Mouse (Mus musculus): ENCODE measurements around the gene Ddb2. TPM values are rescaled to one million over a fixed set of nuclear protein-coding genes. Genes with fewer than 3 reads are reported as not detected.

Gene Ddb2
- polyA plus RNA-seq (2015; fragmentation: Nextera tagmentation; extraction: Ambion mirVana) = 20.0 and 22.1 TPM in 2 replicates

DNA sequence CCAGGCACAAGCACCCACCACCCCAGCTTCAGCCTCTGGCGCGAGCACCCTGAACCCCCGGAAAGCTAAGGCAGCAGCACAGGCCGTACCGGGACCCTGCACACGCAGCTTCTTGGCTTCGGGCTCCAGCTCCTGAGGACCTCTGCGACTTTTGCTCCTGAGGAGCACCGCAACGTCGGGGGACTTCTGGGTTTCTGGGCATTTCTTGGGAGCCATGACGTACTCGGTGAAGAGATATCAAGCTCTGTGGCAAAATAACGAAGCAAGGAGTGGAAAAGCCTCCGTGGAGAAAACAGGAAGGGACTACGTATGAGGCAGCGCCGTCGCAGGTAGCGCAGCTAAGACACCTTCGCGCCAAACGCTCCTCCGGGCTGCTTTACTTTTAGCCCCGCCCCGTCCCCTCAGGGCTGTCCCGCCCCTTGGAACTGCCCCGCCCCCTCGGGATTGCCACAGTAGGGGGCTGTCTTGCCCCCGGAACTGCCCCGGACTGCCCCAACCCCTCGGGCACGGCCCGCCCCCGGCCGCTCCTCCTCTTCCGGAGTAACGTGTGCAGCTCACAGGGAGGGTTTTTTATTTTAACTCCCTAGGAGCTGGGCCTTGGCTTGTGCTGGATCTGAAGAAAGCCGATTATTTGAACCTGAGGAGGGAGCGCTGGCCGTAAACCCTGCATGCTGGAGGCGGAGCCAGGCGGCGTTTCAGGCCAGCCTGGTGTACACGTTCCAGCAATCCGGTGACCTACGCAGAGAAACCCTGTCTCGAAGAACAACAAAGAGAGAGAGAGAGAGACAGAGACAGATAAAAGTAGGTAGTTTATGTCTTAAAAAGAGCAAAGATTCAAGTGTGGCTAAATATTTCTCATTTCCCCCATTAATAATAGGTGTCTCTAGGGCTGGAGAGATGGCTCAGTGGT is at the start of gene Ddb2:
TSS of gene Ddb2 (minus strand) at position 382 of the 910 bp plus-strand sequence.
- H3K27me3 ChIP-seq = no peaks in the 10 kb centered on the region
- H3K4me3 ChIP-seq = peak within 1 kb of the TSS; percentile 63
- peaks cover 12% of the 10 kb centered on the region for H3K36me3 ChIP-seq
- WGBS = under 1% methylated on average over 48 of the region's 48 CpGs
- no peaks in the 10 kb centered on the region for H3K9me3 ChIP-seq
- peak within 1 kb of the TSS; percentile 90 for H3K27ac ChIP-seq
- peaks cover 9% of the 10 kb centered on the region; the same call in 1 of the 2 replicates for H3K4me1 ChIP-seq
- H3K9ac ChIP-seq = peak within 1 kb of the TSS; percentile 64
- H3K4me2 ChIP-seq = peak within 1 kb of the TSS; percentile 72
- peak; percentile 99 for ATAC-seq (ENCODE audit: insufficient number of reproducible peaks, low FRiP score, low TSS enrichment, low read depth)

- Histone ChIP-seq H3K27ac (no peak overlapping the region), H3K4me1 (peaks cover 37% of the 10 kb centered on the region), H3K36me3 (no peaks in the 10 kb centered on the region; the same call in 1 of the 2 replicates), H3K4me3 (no peak overlapping the region), H3K9me3 (no peaks in the 10 kb centered on the region), H3K27me3 (no peaks in the 10 kb centered on the region), H3K9ac (no peak overlapping the region), H3K4me2 (no peak overlapping the region)
- no peak for ATAC-seq (ENCODE audit: insufficient number of reproducible peaks, low FRiP score, low TSS enrichment, low read depth)
- WGBS = 11% methylated on average over 7 of the region's 7 CpGs
Observed at GRCm38 (mm10) chr2:91285885-91286505, 49.2 kb upstream of the Ddb2 start.

- peaks cover 35% of the 10 kb centered on the region for H3K4me1 ChIP-seq
- peak overlapping the region; percentile 10; the same call in 1 of the 2 replicates for H3K9ac ChIP-seq
- no peak overlapping the region for H3K4me3 ChIP-seq
- H3K9me3 ChIP-seq = no peaks in the 10 kb centered on the region
- no peak for ATAC-seq (ENCODE audit: insufficient number of reproducible peaks, low FRiP score, low TSS enrichment, low read depth)
- no peaks in the 10 kb centered on the region for H3K27me3 ChIP-seq
- H3K36me3 ChIP-seq = no peaks in the 10 kb centered on the region; the same call in 1 of the 2 replicates
- H3K27ac ChIP-seq = peak overlapping the region; percentile 86
- 0 out of 2 replicates have a peak overlapping the region, but pooled peaks have one; percentile 12 for H3K4me2 ChIP-seq
- 41% methylated on average over 13 of the region's 13 CpGs for WGBS
Observed at GRCm38 (mm10) chr2:91284375-91285199, 47.8 kb upstream of the Ddb2 start.

DNA sequence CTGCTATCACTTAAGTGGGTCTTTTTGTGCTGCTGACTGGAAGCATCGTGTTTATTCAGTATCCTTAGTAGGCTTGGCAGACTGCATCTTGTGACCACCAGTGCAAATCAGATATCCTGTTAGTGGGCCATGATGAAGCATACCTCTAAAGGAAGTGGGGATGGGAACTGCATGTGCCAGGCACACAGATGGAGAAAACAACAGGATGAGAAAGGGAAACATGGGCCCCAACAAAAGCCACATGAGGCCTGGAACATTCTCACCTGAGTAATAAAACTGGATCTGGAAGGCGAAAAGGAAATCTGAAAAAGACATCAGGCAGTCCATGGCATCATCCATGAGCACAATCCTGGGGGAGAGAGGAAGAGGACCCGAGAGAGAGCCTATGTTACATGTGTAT is 47.2 kb upstream of the Ddb2 start:
- H3K27ac ChIP-seq = peak overlapping the region; percentile 86
- peaks cover 35% of the 10 kb centered on the region for H3K4me1 ChIP-seq
- H3K36me3 ChIP-seq = no peaks in the 10 kb centered on the region; the same call in 1 of the 2 replicates
- 58% methylated on average over 3 of the region's 3 CpGs for WGBS
- no peak overlapping the region for H3K4me2 ChIP-seq
- peak overlapping the region; percentile 10; the same call in 1 of the 2 replicates for H3K9ac ChIP-seq
- no peaks in the 10 kb centered on the region for H3K9me3 ChIP-seq
- no peaks in the 10 kb centered on the region for H3K27me3 ChIP-seq
- no peak overlapping the region for H3K4me3 ChIP-seq
- no peak for ATAC-seq (ENCODE audit: insufficient number of reproducible peaks, low FRiP score, low TSS enrichment, low read depth)

DNA sequence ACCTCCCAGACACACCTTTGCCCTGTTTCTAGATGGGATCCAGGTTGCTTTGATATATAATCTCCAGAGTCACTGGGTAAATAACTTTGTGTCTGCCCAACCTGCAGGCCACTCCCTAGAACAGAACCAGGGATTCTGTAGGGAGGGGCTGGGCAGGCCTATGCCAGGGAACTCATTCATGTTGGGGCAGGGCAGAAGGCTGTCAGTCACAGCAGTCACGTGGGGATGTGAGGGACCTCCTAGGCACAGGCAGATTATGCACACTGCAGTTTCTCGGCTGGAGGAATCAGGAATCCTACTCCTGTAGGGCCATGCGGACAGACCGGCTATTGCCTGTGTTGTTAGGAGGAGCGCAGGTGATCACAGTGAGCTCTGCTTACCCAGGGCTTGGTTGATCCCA is 44.6 kb upstream of the Ddb2 start:
- H3K9me3 ChIP-seq = no peaks in the 10 kb centered on the region
- peaks cover 15% of the 10 kb centered on the region for H3K36me3 ChIP-seq
- no peak overlapping the region for H3K9ac ChIP-seq
- H3K4me3 ChIP-seq = no peak overlapping the region
- 55% methylated on average over 5 of the region's 5 CpGs for WGBS
- peak; percentile 46; the same call in 1 of the 2 replicates for ATAC-seq (ENCODE audit: insufficient number of reproducible peaks, low FRiP score, low TSS enrichment, low read depth)
- no peak overlapping the region for H3K4me2 ChIP-seq
- no peak overlapping the region for H3K27ac ChIP-seq
- peaks cover 35% of the 10 kb centered on the region for H3K4me1 ChIP-seq
- no peaks in the 10 kb centered on the region for H3K27me3 ChIP-seq

DNA sequence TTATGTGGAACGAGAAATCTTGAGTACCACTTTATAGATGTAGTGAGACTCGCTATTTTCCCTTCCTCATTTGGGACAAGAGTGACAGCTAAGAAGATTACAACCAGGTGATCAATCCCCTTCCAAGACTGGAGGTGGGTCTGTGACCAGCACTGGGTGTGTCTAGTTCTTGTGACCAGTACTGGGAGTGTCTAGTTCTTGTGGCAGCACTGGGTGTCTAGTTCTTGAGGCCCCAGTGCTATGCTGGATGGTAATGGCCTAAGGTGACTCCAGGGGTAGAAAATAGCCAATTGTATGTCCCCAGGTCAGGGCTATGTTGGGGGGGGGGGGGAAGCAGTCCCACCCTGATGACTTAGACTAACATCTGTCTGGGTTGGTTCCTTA is 42.6 kb upstream of the Ddb2 start:
- H3K27ac ChIP-seq = no peak overlapping the region
- no peaks in the 10 kb centered on the region for H3K9me3 ChIP-seq
- no peak for ATAC-seq (ENCODE audit: insufficient number of reproducible peaks, low FRiP score, low TSS enrichment, low read depth)
- H3K27me3 ChIP-seq = no peaks in the 10 kb centered on the region
- H3K9ac ChIP-seq = no peak overlapping the region
- H3K4me1 ChIP-seq = peaks cover 26% of the 10 kb centered on the region
- peaks cover 35% of the 10 kb centered on the region for H3K36me3 ChIP-seq
- no peak overlapping the region for H3K4me2 ChIP-seq
- 54% methylated on average over 2 of the region's 2 CpGs for WGBS
- H3K4me3 ChIP-seq = no peak overlapping the region

DNA sequence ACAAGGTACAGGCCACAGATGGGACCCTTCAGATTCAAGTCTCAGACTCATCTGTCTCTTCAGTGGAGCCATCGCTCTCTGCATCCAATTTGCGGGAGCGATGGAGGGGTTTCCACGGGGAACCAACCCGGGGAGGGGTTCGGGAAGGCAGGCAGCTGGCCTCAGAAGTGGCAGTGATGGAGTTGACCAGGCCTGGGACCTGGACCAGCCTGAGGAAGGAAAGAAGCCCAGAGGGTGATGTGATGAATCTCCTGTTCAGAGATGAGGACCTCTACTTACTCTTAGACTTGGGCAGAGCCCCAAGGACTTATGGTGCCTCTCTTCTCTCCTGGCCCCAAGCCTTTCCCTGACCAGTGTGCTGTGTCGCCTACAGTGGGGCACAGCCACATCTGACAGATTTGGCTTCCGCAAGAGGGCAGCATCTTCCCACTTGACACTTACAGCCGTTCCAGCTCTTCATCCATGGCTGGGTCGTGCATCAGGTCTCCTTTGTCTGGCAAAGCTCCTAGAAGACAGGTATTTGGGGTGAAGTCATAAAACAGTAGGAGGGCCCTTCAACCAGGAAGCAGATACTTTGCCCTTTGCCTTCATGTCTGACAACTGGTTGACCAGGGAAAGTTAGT is 42.1 kb upstream of the Ddb2 start:
- H3K4me2 ChIP-seq = no peak overlapping the region
- ATAC-seq (ENCODE audit: insufficient number of reproducible peaks, low FRiP score, low TSS enrichment, low read depth) = no peak
- 32% methylated on average over 10 of the region's 10 CpGs for WGBS
- no peaks in the 10 kb centered on the region for H3K9me3 ChIP-seq
- H3K36me3 ChIP-seq = peaks cover 40% of the 10 kb centered on the region
- peaks cover 21% of the 10 kb centered on the region for H3K4me1 ChIP-seq
- H3K27me3 ChIP-seq = no peaks in the 10 kb centered on the region
- no peak overlapping the region for H3K9ac ChIP-seq
- no peak overlapping the region for H3K4me3 ChIP-seq
- no peak overlapping the region for H3K27ac ChIP-seq

DNA sequence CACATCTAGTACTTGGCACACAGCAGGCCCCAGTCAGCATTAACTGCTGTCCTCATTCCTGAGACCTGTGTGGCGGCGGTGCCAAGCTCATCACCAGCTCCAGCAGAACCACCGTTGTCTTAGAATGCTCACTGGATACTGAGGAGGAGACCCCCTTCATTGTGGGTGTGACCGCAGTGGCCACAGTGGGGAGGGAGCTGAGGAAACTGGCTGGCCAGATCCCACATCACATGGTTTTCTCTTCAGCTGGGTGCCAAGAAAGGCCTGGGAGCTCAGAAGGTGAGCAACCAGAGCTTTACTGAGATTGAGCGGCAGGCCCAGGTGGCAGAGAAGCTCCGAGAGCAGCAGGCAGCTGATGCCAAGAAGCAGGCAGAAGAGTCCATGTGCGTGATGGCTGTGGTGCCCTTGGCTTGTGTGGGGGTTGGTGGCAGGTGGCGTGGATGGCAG is 32.9 kb upstream of the Ddb2 start:
- Histone ChIP-seq H3K9ac (no peak overlapping the region), H3K9me3 (no peaks in the 10 kb centered on the region), H3K27me3 (no peaks in the 10 kb centered on the region), H3K27ac (no peak overlapping the region), H3K4me2 (no peak overlapping the region), H3K4me3 (no peak overlapping the region), H3K36me3 (peaks cover 77% of the 10 kb centered on the region), H3K4me1 (peaks cover 8% of the 10 kb centered on the region)
- ATAC-seq (ENCODE audit: insufficient number of reproducible peaks, low FRiP score, low TSS enrichment, low read depth) = no peak
- 93% methylated on average over 8 of the region's 8 CpGs for WGBS

DNA sequence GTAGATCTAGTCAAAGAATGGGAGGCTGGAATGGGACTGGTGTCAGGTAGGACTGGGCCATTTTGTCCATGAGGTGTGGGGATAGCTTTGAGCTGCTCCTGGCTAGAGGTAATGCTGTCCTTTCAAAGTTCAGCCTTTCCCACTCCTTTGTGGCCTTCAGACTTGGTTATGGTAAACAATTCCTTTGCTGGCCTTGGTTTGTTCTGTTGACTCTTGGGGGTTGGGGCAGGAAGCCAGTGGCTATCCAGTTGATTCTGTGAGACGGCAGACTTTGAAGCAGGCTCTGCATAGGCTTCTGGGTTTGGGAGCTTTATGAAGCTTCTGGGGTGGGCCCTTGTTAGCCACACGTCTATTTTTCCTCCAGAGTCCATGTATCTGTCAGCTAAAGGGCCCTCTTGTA is 31.9 kb upstream of the Ddb2 start:
- 80% methylated on average over 2 of the region's 2 CpGs for WGBS
- no peak overlapping the region for H3K27ac ChIP-seq
- H3K4me1 ChIP-seq = peaks cover 18% of the 10 kb centered on the region
- no peak overlapping the region for H3K4me3 ChIP-seq
- no peak overlapping the region for H3K4me2 ChIP-seq
- no peaks in the 10 kb centered on the region for H3K9me3 ChIP-seq
- no peaks in the 10 kb centered on the region for H3K27me3 ChIP-seq
- H3K36me3 ChIP-seq = peaks cover 73% of the 10 kb centered on the region
- no peak for ATAC-seq (ENCODE audit: insufficient number of reproducible peaks, low FRiP score, low TSS enrichment, low read depth)
- H3K9ac ChIP-seq = no peak overlapping the region

- Histone ChIP-seq H3K36me3 (peaks cover 73% of the 10 kb centered on the region), H3K4me3 (no peak overlapping the region)
Observed at GRCm38 (mm10) chr2:91268042-91268441, 31.3 kb upstream of the Ddb2 start.

More at GRCm38 (mm10) chr2:91268042-91268441, 31.3 kb upstream of the Ddb2 start:
- H3K27me3 ChIP-seq = no peaks in the 10 kb centered on the region
- H3K27ac ChIP-seq = no peak overlapping the region
- no peak overlapping the region for H3K4me2 ChIP-seq
- peaks cover 18% of the 10 kb centered on the region for H3K4me1 ChIP-seq
- H3K9ac ChIP-seq = no peak overlapping the region
- no peak for ATAC-seq (ENCODE audit: insufficient number of reproducible peaks, low FRiP score, low TSS enrichment, low read depth)
- H3K9me3 ChIP-seq = no peaks in the 10 kb centered on the region
- WGBS = 98% methylated on average over 3 of the region's 3 CpGs
